Mouse (Mus musculus): ENCODE data around the gene Zfpl1.
A peak's percentile ranks its signal among the peaks of the same experiment; 100 is the strongest.

GRCm38 (mm10) chr19:6084478-6085248, at the start of gene Zfpl1, which contains the start of gene Cdca5:
- no peak for TF ChIP-seq CTCF (IDR thresholded peaks at IDR 0.05; ENCODE audit: low read depth)
- TF ChIP-seq EP300 (IDR thresholded peaks at IDR 0.05; ENCODE audit: low read depth) = 0 out of 2 replicates have a peak, but pooled peaks have one; percentile 56

Measured in heart, postnatal 0 days (tissue).